Mouse (Mus musculus): Measurements from ENCODE around the gene Chad.

DNA sequence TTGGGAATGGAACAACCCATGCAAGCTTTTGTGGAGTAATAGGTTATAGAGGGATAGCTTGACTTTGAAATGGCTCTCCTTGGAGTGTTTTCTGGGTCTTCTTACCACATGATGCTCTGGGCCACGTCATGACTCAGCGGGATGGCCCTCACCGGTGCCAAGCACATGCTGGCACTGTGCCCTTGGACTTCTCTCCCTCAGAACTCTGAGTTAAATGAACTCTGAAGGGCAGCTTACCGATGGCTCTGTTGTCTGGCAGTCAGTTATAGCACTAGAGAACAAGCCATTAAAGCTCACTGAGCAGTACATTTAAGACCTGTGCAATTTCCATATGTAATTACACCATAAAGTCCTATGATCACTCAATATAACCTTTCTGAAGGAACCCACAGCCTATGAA lies 32.5 kb downstream of the Chad start:
- TF ChIP-seq CTCF (IDR thresholded peaks at IDR 0.05; ENCODE audit: insufficient read depth, low read depth, low read length), result no peak
- no peak for TF ChIP-seq POLR2A (IDR thresholded peaks at IDR 0.05; ENCODE audit: insufficient read depth, low read depth, low read length)
